Mouse (Mus musculus) right cerebral cortex, postnatal 14 days (tissue): ENCODE results near the gene Ipo4.

Source experiments
- DNase-seq: peaks from one replicate; pipeline ENCODE4 v3.0.0; 2022

The Ipo4 gene

GRCm38 (mm10) chr14:55628077-55628827 lies 7.5 kb downstream of the Ipo4 start:
- DNase-seq = no peak

DNA sequence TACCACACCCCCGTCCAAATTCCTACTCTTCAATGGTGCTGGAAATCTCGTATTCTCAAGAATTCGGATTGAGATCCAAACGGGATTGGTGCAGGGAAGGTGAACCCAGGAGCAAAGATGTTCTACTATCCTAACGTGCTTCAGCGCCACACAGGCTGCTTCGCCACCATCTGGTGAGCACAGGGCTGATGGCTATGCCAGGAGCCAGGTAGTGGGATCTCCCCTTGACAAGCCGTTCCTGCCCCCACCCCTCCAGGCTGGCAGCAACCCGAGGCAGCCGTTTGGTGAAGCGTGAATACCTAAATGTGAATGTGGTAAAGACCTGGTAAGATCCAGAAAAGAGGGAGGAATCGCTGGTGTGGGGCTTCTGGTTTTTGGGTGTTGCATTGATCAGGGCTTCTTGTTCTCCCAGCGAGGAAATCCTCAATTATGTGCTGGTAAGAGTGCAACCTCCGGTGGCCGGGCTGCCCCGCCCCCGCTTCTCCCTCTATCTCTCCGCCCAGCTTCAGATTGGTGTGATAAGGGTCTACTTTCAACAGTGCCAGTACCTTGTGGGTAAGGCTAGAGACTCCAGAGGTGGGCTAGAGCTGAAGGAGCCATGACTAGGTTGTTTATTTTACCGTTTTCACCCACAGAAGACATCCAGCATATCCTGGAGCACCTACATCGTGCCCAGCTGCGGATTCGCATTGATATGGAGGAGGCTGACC lies 17.1 kb downstream of the Ipo4 start:
- no peak for DNase-seq

GRCm38 (mm10) chr14:55617822-55618221 lies 17.9 kb downstream of the Ipo4 start, which contains the start of gene Rec8:
Gene Rec8 (plus strand): TSS chr14:55618037.
- no peak for DNase-seq

GRCm38 (mm10) chr14:55616844-55617243 lies 18.9 kb downstream of the Ipo4 start:
- DNase-seq = no peak

DNA sequence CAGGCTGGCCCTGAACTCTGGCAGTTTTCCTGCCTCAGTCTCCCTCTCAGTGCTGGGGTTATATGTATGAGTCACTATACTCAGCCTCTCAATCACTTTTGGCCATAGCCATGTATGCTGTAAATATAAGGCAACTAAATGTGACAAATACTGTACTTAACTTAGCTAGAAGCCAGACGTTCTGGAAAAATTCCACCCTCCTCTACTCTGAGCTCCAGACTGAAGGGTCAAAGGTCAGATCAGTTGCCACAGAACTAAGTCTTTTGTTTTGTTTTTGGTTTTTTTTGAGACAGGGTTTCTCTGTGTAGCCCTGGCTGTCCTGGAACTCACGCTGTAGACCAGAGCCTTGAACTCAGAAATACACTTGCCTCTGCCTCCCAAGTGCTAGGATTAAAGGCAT lies 19.9 kb downstream of the Ipo4 start:
- no peak for DNase-seq

DNA sequence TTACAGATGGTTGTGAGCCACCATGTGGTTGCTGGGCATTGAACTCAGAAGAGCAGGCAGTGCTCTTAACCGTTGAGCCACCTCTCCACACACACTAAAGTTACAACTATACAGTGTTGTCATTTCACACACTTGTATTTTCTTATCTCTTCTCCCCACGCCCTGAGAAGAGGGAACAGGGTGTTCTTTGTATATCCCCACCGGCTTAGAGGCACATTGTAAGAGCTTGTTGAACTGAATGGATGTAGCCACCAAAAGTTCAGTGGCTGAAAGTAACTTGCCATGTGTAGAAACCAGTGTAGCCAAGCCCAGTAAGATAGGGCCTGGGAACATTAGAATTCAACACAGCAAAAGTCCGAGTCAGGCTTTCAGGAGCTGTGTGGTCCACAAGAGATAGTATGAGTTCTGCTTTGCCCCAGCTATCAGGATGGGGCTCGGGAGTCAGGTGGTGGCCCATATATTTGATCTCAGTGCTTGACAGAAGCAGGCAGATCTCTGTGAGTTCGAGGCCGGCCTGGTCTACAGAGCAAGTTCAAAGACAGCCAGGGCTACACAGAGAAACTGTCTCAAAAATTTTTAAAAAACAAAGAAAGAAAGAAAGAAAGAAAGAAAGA lies 21.1 kb downstream of the Ipo4 start:
- DNase-seq = no peak

- DNase-seq = no peak
Observed at GRCm38 (mm10) chr14:55613346-55613745, 22.4 kb downstream of the Ipo4 start.

DNA sequence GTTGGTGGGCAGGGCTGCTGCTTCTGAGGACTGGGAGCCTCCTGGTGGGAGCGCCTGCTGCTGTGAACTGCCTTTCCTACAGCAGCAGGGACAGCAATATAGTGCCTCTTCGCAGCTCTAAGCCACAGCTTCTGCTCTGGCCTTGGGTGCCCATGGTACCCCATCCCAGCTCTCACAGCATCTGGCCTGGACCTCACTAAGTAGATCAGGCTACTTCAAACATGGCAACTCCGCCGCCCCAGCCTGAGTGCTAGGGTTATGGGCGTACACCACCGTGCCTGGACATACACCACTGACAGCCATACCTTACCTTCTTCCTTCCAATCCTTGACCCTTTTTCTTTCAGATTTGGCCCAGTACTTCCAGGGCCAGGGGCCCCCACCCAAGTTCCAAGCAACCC lies 27.4 kb downstream of the Ipo4 start:
- DNase-seq = no peak

GRCm38 (mm10) chr14:55605743-55606459 lies 29.9 kb downstream of the Ipo4 start:
- no peak for DNase-seq

DNA sequence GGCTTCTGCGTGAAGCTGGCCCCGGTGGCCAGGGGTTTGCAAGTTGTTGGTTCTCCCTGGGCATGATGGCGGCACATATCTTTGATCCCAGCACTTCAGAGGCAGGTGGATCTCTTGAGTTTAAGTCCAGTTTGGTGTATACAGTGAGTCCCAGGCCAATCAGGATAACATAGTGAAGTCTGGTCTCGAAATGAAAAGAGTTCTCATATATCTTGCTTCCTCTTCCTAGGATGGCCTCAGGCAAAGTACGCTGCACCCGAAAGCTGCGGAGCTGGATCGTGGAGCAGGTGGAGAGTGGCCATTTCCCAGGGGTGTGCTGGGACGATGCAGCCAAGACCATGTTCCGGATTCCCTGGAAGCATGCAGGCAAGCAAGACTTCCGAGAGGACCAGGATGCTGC lies 30.9 kb downstream of the Ipo4 start:
- DNase-seq = no peak

GRCm38 (mm10) chr14:55603633-55604576 lies 31.9 kb downstream of the Ipo4 start:
- peak; percentile 84 for DNase-seq

GRCm38 (mm10) chr14:55603271-55603632 lies 32.5 kb downstream of the Ipo4 start, which contains the start of gene Irf9:
Gene Irf9 (plus strand): TSS chr14:55603571.
- no peak for DNase-seq

DNA sequence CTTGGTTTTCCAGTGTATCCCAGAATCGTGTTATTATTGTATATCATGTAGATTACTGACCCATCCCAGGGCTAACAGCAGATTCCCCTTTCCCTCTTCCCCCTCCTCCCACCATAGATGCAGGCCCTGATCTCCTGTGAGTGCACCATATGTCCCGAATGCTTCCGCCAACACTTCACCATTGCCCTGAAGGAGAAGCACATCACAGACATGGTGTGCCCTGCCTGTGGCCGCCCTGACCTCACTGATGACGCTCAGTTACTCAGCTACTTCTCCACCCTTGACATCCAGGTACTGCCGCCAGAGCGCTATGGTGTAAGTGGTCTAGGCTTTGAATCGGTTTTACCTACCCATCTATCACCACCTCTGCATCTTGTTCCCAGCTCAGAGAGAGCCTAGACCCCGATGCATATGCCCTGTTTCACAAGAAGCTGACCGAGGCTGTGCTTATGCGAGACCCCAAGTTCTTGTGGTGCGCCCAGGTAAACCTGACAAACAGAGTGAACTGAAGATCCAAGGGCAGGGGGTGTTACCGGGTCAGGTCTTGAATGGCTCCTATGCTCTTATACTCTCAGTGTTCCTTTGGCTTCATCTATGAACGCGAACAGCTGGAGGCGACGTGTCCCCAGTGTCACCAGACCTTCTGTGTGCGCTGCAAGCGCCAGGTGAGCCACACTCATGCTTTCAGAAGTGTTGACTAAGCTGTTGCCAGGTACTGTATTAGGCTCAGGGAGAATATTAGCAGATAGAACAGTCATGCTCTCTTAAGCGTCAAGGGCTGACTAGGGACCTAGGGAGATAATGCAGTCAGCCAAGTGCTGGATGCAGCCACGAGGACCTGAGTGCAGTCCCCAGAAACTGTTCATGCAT lies 37.0 kb downstream of the Ipo4 start:
- no peak for DNase-seq

- peak; percentile 48 for DNase-seq
Observed at GRCm38 (mm10) chr14:55596036-55596690, 39.6 kb downstream of the Ipo4 start.

GRCm38 (mm10) chr14:55592226-55592625 lies 43.5 kb downstream of the Ipo4 start:
- DNase-seq = no peak

GRCm38 (mm10) chr14:55591331-55591891 lies 44.3 kb downstream of the Ipo4 start, which contains the start of gene Rnf31:
Gene Rnf31 (plus strand): TSS chr14:55591708.
- DNase-seq = peak; percentile 90

GRCm38 (mm10) chr14:55590748-55591330 lies 44.9 kb downstream of the Ipo4 start, which contains the start of gene Psme2:
Gene Psme2 (minus strand): TSS chr14:55591113.
- peak; percentile 87 for DNase-seq

DNA sequence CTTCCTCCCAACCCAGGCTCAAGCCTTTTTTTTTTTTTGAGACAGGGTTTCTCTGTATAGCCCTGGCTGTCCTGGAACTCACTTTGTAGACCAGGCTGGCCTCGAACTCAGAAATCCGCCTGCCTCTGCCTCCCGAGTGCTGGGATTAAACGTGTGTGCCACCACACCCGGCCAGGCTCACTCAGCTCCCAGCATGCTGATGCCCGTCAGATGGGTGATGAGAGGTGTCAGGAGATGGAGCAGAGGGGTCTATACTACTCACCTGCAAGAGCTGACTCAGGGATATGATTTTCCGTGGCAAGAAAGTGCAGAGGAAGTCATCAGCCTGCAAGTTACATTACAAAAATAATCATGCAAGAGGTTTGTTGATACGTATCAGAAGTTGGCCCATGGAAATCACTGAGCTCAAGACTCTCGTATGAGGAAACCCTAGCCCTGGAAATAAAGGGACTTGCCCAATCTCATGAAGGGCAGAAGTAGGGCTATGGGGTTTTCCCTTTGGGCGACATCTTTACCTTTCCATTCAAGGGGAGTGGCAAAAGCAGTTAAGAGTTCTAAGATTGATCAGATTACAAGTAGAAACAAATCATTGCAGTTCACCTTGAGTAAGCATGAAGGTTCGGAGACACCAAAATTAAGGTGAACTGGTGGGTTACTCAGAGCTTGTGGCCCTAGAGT lies 45.8 kb downstream of the Ipo4 start:
- no peak for DNase-seq

DNA sequence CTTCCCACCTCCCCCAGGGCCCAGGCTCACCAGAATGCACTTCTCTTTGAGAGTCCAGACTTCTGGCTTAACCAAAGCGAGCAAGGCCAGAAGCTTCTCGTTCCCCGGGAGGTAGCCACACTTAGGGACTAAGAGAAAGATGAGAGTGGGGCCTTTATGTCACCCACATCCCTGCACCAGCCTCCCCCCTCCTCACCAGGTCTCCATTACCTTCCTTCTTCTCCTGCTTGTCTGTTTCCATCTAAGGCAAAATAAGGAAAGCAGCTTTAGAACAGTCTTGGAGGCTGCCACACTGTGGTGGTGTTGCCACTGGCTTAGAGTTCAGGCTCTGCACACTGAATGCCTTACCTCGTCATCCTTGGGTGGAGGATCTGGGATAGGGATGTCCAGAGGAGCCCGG lies 46.5 kb downstream of the Ipo4 start:
- no peak for DNase-seq
